Mouse (Mus musculus) midbrain, embryonic 13.5 days (tissue): ENCODE measurements around the gene Atxn2. TPM values are rescaled to one million over a fixed set of nuclear protein-coding genes. Genes with fewer than 3 reads are reported as not detected.
"Not testable (repeated sequence)": the region's sequence is repeated elsewhere in the genome, so short reads cannot be mapped to it uniquely, and the experiment has no call there.

Source experiments
- ATAC-seq: fragments of 200-750 bp; cut with Nextera tagmentation; 2 replicates; pipeline ENCODE4 v1.8.0; 2017; ENCODE audit warnings: mild to moderate bottlenecking, moderate TSS enrichment, moderate library complexity
- H3K27ac ChIP-seq: fragments of 300-500 bp; sonication (generic); 2 replicates; pipeline ENCODE4 v1.5.1; 2015; ENCODE audit warnings: inconsistent platforms, mild to moderate bottlenecking, moderate library complexity
- H3K27me3 ChIP-seq: fragments of 300-500 bp; sonication (generic); 2 replicates; pipeline ENCODE4 v1.6.1; 2015; ENCODE audit warnings: mild to moderate bottlenecking, inconsistent platforms
- H3K36me3 ChIP-seq: fragments of 300-500 bp; sonication (generic); 2 replicates; pipeline ENCODE4 v1.6.1; 2015; ENCODE audit warnings: mild to moderate bottlenecking, inconsistent platforms
- H3K4me1 ChIP-seq: fragments of 300-500 bp; sonication (generic); replicated peaks from 2 replicates; pipeline ENCODE4 v1.6.1; 2015; ENCODE audit warnings: inconsistent platforms
- H3K4me2 ChIP-seq: fragments of 300-500 bp; sonication (generic); replicated peaks from 2 replicates; pipeline ENCODE4 v1.6.1; 2015; ENCODE audit warnings: moderate library complexity, mild to moderate bottlenecking, inconsistent platforms
- H3K4me3 ChIP-seq: fragments of 300-500 bp; sonication (generic); replicated peaks from 2 replicates; pipeline ENCODE4 v1.5.1; 2015; ENCODE audit warnings: mild to moderate bottlenecking, inconsistent platforms
- H3K9ac ChIP-seq: fragments of 300-500 bp; sonication (generic); replicated peaks from 2 replicates; pipeline ENCODE4 v1.6.1; 2015; ENCODE audit warnings: mild to moderate bottlenecking, inconsistent platforms
- H3K9me3 ChIP-seq: fragments of 300-500 bp; sonication (generic); 2 replicates; pipeline ENCODE4 v1.6.1; 2016; ENCODE audit warnings: mild to moderate bottlenecking, inconsistent platforms
- WGBS: fragments of 180-500 bp; shearing (Covaris S2); methylation state at CpG from one replicate; pipeline ENCODE4 v1.1.7; 2015; 5-methylcytosine and 5-hydroxymethylcytosine counted together
- polyA plus RNA-seq: library from polyadenylated mRNA; unstranded; fragments of >200 nt; fragmentation: Nextera tagmentation; extraction: Ambion mirVana; gene quantifications from 2 replicates; pipeline ENCODE4 v1.2.1, GENCODE M21; 2015

The Atxn2 gene
- polyA plus RNA-seq, 1 experiment from 2014 or later: 57.6 TPM

- Histone ChIP-seq H3K9ac (peak overlapping the region; percentile 98), H3K27me3 (no peaks in the 10 kb centered on the region), H3K9me3 (no peaks in the 10 kb centered on the region), H3K4me1 (peaks cover 43% of the 10 kb centered on the region), H3K36me3 (no peaks in the 10 kb centered on the region), H3K27ac (peak overlapping the region; percentile 98), H3K4me3 (peak overlapping the region; percentile 97), H3K4me2 (peak overlapping the region; percentile 79)
- peak; percentile 64 for ATAC-seq
- WGBS: under 1% methylated on average over 21 of the region's 32 CpGs
Observed at GRCm38 (mm10) chr5:121712934-121713538, 1.9 kb downstream of the Atxn2 start.

- 88% methylated on average over 1 of the region's 1 CpGs for WGBS
- Histone ChIP-seq H3K4me2 (peak overlapping the region; percentile 79; the same call in 1 of the 2 replicates), H3K27ac (no peak overlapping the region), H3K4me3 (no peak overlapping the region), H3K27me3 (no peaks in the 10 kb centered on the region), H3K36me3 (no peaks in the 10 kb centered on the region), H3K9ac (no peak overlapping the region), H3K4me1 (peaks cover 54% of the 10 kb centered on the region), H3K9me3 (no peaks in the 10 kb centered on the region)
- ATAC-seq: no peak
Observed at GRCm38 (mm10) chr5:121714331-121714730, 3.2 kb downstream of the Atxn2 start.

- Histone ChIP-seq H3K36me3 (no peaks in the 10 kb centered on the region), H3K9ac (no peak overlapping the region), H3K4me2 (no peak overlapping the region), H3K27ac (no peak overlapping the region), H3K4me3 (no peak overlapping the region), H3K9me3 (no peaks in the 10 kb centered on the region), H3K4me1 (peaks cover 57% of the 10 kb centered on the region), H3K27me3 (no peaks in the 10 kb centered on the region)
- 90% methylated on average over 6 of the region's 6 CpGs for WGBS
- no peak for ATAC-seq
Observed at GRCm38 (mm10) chr5:121714928-121715327, 3.8 kb downstream of the Atxn2 start.

GRCm38 (mm10) chr5:121718462-121718861 is 7.3 kb downstream of the Atxn2 start:
- Histone ChIP-seq H3K9ac (no peak overlapping the region), H3K9me3 (no peaks in the 10 kb centered on the region), H3K4me1 (peaks cover 49% of the 10 kb centered on the region), H3K36me3 (no peaks in the 10 kb centered on the region), H3K27ac (no peak overlapping the region), H3K27me3 (no peaks in the 10 kb centered on the region), H3K4me3 (no peak overlapping the region), H3K4me2 (no peak overlapping the region)
- no peak for ATAC-seq
- WGBS: 75% methylated on average over 5 of the region's 5 CpGs

GRCm38 (mm10) chr5:121720888-121721585 is 9.9 kb downstream of the Atxn2 start:
- Histone ChIP-seq H3K9ac (no peak overlapping the region), H3K9me3 (no peaks in the 10 kb centered on the region), H3K36me3 (no peaks in the 10 kb centered on the region), H3K27me3 (no peaks in the 10 kb centered on the region), H3K27ac (no peak overlapping the region), H3K4me3 (no peak overlapping the region), H3K4me2 (no peak overlapping the region), H3K4me1 (peaks cover 28% of the 10 kb centered on the region)
- no peak for ATAC-seq
- WGBS: 94% methylated on average over 5 of the region's 5 CpGs

DNA sequence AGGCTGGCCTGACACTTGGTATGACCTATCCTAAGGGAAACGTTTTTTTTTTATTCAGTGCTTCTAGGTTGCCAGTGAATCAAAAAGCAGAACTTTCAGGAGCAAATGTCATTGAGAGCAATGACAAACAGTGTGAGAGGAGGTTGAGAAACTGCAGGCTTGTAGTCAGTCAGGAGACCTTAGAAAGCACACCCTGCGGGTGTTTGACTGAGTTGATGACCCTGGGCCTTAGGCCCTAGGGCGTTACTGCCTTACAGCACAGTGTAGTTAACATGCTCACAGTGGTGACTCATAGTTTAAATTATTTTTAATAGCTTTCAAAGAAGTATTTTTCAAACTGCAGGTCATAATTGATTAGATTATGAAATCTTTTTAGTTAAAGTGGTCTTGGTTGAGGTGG is 10.7 kb downstream of the Atxn2 start:
- Histone ChIP-seq H3K9me3 (no peaks in the 10 kb centered on the region), H3K4me3 (no peak overlapping the region)
- 90% methylated on average over 3 of the region's 3 CpGs for WGBS

GRCm38 (mm10) chr5:121724678-121725077 is 13.5 kb downstream of the Atxn2 start:
- H3K36me3 ChIP-seq: no peaks in the 10 kb centered on the region
- H3K4me1 ChIP-seq: peaks cover 7% of the 10 kb centered on the region; the same call in 1 of the 2 replicates
- no peak for ATAC-seq
- H3K27ac ChIP-seq: no peak overlapping the region
- no peaks in the 10 kb centered on the region for H3K9me3 ChIP-seq
- WGBS: 90% methylated on average over 1 of the region's 1 CpGs
- H3K4me2 ChIP-seq: no peak overlapping the region
- H3K27me3 ChIP-seq: no peaks in the 10 kb centered on the region
- no peak overlapping the region for H3K9ac ChIP-seq
- no peak overlapping the region for H3K4me3 ChIP-seq

More for the DNA sequence above, 10.7 kb downstream of the Atxn2 start:
- Histone ChIP-seq H3K4me1 (peaks cover 21% of the 10 kb centered on the region; the same call in 1 of the 2 replicates), H3K9ac (no peak overlapping the region), H3K4me2 (no peak overlapping the region), H3K36me3 (no peaks in the 10 kb centered on the region), H3K27me3 (no peaks in the 10 kb centered on the region), H3K27ac (no peak overlapping the region)
- ATAC-seq: no peak

DNA sequence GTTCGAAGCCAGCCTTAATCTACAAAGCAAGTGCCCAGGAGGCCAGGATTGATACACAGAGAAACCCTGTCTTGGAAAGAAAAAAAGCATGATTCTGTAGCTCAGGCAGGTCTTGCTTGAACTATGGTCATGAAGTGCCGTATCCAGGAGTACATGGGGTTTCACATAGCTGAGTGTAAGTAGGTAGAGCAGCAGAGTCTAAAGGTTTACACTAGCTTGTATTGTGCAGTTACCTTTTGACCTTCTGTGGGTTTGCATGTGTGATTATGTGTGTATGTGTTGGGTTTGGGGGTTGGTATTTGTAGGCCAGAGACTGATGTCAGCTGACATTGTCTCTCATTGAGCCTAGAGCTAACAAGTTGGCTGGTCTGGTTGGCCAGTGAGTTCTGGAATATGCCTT is 18.9 kb downstream of the Atxn2 start:
- H3K4me1 ChIP-seq: no peaks in the 10 kb centered on the region
- no peak overlapping the region for H3K27ac ChIP-seq
- H3K9ac ChIP-seq: no peak overlapping the region
- WGBS: 96% methylated on average over 2 of the region's 2 CpGs
- peaks cover 5% of the 10 kb centered on the region; the same call in 1 of the 2 replicates for H3K36me3 ChIP-seq
- H3K27me3 ChIP-seq: no peaks in the 10 kb centered on the region
- H3K9me3 ChIP-seq: no peaks in the 10 kb centered on the region
- no peak for ATAC-seq
- H3K4me3 ChIP-seq: no peak overlapping the region
- no peak overlapping the region for H3K4me2 ChIP-seq

GRCm38 (mm10) chr5:121736641-121737040 is 25.5 kb downstream of the Atxn2 start:
- no peak overlapping the region for H3K9ac ChIP-seq
- H3K27me3 ChIP-seq: no peaks in the 10 kb centered on the region
- peaks cover 12% of the 10 kb centered on the region; the same call in 1 of the 2 replicates for H3K36me3 ChIP-seq
- no peak overlapping the region for H3K4me3 ChIP-seq
- 97% methylated on average over 3 of the region's 3 CpGs for WGBS
- no peak overlapping the region for H3K4me2 ChIP-seq
- H3K9me3 ChIP-seq: no peaks in the 10 kb centered on the region
- H3K27ac ChIP-seq: no peak overlapping the region
- H3K4me1 ChIP-seq: no peaks in the 10 kb centered on the region
- ATAC-seq: no peak

DNA sequence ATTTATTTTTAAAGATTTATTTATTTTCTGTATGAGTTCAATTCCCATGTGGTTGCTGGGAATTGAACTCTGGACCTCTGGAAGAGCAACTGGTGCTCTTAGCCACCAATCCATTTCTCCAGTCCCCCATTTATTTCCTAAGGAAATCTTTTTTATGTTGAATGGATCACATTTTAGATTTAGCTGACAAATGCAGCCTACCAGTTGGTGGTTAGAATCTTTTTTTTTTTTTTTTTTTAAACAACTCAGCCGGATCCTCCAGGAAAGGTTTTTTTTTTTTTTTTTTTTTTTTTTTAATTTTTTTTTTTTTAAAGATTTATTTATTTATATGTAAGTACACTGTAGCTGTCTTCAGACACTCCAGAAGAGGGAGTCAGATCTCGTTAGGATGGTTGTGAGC is 27.0 kb downstream of the Atxn2 start:
- ATAC-seq, H3K4me1 ChIP-seq, H3K27ac ChIP-seq, H3K27me3 ChIP-seq, H3K4me2 ChIP-seq, H3K9me3 ChIP-seq, H3K9ac ChIP-seq, H3K4me3 ChIP-seq: not testable (repeated sequence)
- 85% methylated on average over 2 of the region's 2 CpGs for WGBS
- H3K36me3 ChIP-seq: peaks cover 12% of the 10 kb centered on the region; the same call in 1 of the 2 replicates

DNA sequence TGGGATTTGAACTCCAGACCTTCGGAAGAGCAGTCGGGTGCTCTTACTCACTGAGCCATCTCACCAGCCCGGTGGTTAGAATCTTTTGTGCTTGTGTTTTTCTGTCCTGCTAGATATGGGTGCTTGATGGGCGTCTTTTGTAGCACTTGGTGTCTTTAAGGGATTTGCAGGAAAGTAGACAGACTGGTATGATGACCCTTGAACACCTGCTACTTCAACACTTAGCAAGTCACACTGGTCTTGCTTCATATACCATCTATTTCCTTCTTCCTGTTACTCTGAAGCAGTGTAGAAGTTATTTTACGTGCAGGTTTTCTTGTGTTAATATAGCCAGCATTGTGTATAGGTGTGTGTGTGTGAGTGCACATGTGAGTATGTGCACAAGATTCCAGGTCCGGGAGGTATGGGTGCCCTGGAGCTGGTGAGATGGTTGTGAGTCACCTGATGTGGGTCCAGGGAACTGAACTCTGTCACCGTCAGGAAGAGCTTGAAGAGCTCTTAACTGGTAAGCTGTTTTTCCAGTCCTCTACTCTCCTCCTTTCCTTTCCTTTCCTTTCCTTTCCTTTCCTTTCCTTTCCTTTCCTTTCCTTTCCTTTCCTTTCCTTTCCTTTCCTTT is 27.5 kb downstream of the Atxn2 start:
- Histone ChIP-seq H3K36me3 (peaks cover 12% of the 10 kb centered on the region; the same call in 1 of the 2 replicates), H3K9me3 (no peaks in the 10 kb centered on the region), H3K27me3 (no peaks in the 10 kb centered on the region), H3K4me2 (no peak overlapping the region), H3K4me3 (no peak overlapping the region), H3K4me1 (no peaks in the 10 kb centered on the region), H3K27ac (no peak overlapping the region), H3K9ac (no peak overlapping the region)
- WGBS: 97% methylated on average over 7 of the region's 7 CpGs
- no peak for ATAC-seq

DNA sequence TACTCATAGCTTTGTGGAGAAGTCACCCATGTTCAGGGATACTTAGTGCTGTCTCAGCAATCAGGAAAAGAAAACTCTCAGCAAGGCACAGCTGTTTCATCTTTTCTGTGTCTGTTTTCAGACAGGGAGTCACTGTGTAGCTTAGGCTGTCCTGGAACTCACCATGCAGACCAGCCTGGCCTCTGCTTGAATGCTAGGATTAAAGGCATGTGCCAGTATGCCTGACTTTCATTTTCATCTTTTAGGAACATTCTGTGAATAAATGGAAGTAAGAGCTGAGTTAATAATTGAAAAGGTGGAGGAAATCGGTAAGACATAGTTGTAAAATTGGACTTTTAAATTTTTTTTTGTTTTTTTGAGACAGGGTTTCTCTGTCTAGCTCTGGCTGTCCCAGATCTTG is 29.4 kb downstream of the Atxn2 start:
- Histone ChIP-seq H3K27ac (no peak overlapping the region), H3K4me3 (no peak overlapping the region), H3K4me2 (no peak overlapping the region), H3K36me3 (0 out of 2 replicates have a peak, but pooled peaks cover 3% of the 10 kb centered on the region), H3K4me1 (no peaks in the 10 kb centered on the region), H3K27me3 (no peaks in the 10 kb centered on the region), H3K9ac (no peak overlapping the region), H3K9me3 (no peaks in the 10 kb centered on the region)
- 96% methylated on average over 1 of the region's 1 CpGs for WGBS
- no peak for ATAC-seq
